Mouse (Mus musculus) heart, postnatal 0 days (tissue): ENCODE results near the gene Pxdc1. TPM values are rescaled to one million over a fixed set of nuclear protein-coding genes. Genes with fewer than 3 reads are reported as not detected.
A peak's percentile ranks its signal among the peaks of the same experiment; 100 is the strongest.

Source experiments
- ATAC-seq: fragments of 200-750 bp; cut with Nextera tagmentation; 2 replicates; pipeline ENCODE4 v1.8.0; 2017; ENCODE audit warnings: low read depth, moderate number of reproducible peaks, moderate library complexity; ENCODE audit not compliant: insufficient read depth
- DNase-seq: peaks from one replicate; pipeline ENCODE4 v3.0.0-alpha.2; 2016; ENCODE audit warnings: low spot score
- H3K27ac ChIP-seq: fragments of 300-500 bp; sonication (generic); 2 replicates; pipeline ENCODE4 v1.5.1; 2014; ENCODE audit warnings: low read depth, mild to moderate bottlenecking
- H3K27me3 ChIP-seq: fragments of 300-500 bp; sonication (generic); 2 replicates; pipeline ENCODE4 v1.6.1; 2014; ENCODE audit warnings: low read length, mixed read lengths; ENCODE audit not compliant: control insufficient read depth, insufficient read depth
- H3K36me3 ChIP-seq: fragments of 300-500 bp; sonication (generic); replicated peaks from 2 replicates; pipeline ENCODE4 v1.6.1; 2014; ENCODE audit warnings: low read length, mixed read lengths; ENCODE audit not compliant: control insufficient read depth, insufficient read depth
- H3K4me1 ChIP-seq: fragments of 300-500 bp; sonication (generic); 2 replicates; pipeline ENCODE4 v1.6.1; 2014; ENCODE audit warnings: antibody characterized with exemption; ENCODE audit not compliant: control insufficient read depth, insufficient read depth
- H3K4me2 ChIP-seq: fragments of 300-500 bp; sonication (generic); 2 replicates; pipeline ENCODE4 v1.6.1; 2014; ENCODE audit warnings: low read depth, mild to moderate bottlenecking, low read length, moderate library complexity
- H3K4me3 ChIP-seq: fragments of 300-500 bp; sonication (generic); 2 replicates; pipeline ENCODE4 v1.5.1; 2014; ENCODE audit warnings: low read depth, low read length
- H3K9ac ChIP-seq: fragments of 300-500 bp; sonication (generic); replicated peaks from 2 replicates; pipeline ENCODE4 v1.6.1; 2014; ENCODE audit warnings: low read depth, low read length, mixed read lengths
- H3K9me3 ChIP-seq: fragments of 300-500 bp; sonication (generic); replicated peaks from 2 replicates; pipeline ENCODE4 v1.6.1; 2016; ENCODE audit warnings: low read length; ENCODE audit not compliant: control insufficient read depth
- CTCF ChIP-seq: IDR thresholded peaks from 2 replicates; pipeline ENCODE4 v1.5.1; 2016; ENCODE audit warnings: antibody characterized with exemption, control low read depth, low read depth
- EP300 ChIP-seq: IDR thresholded peaks from 2 replicates; pipeline ENCODE4 v1.6.1; 2016; ENCODE audit warnings: antibody characterized with exemption, low read depth
- WGBS: fragments of 180-500 bp; shearing (Covaris S2); extraction: QIAGEN DNeasy Blood & Tissue Kit; methylation state at CpG from one replicate; pipeline ENCODE4 v1.1.7; 2014; 5-methylcytosine and 5-hydroxymethylcytosine counted together
- polyA plus RNA-seq: library from polyadenylated mRNA; unstranded; fragments of >200 nt; fragmentation: Nextera tagmentation; extraction: Ambion mirVana; gene quantifications from 2 replicates; pipeline ENCODE4 v1.2.1, GENCODE M21; 2015
- total RNA-seq: library from RNA; depleted of rRNA; stranded (reverse); fragments of >200 nt; gene quantifications from 2 replicates; pipeline ENCODE4 v1.2.3, GENCODE M21; 2014; ENCODE audit warnings: low replicate concordance

Gene Pxdc1
- total and polyA plus RNA-seq, 2 experiments from 2014 or later: 16.5 to 31.2 TPM

DNA sequence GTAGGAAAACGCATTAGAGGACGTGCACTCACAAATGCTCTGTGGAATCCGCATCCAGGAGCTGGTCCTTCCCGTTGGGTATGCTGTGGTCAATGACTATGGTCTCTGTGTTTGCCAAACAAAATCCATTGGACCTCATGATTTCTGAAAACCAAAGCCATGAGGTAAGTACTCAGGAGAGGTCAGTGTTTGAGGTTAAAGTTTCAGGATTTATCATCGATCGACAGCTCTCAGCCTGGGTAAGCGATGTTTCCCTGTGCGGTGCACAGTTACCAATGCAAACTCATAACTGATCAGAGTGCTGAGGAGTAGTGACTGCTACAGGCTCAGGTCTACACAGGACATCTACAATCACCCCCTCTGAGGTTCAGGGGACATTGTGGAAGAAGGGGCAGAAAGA, 23.0 kb downstream of the Pxdc1 start:
- 90% methylated on average over 8 of the region's 8 CpGs for WGBS
- H3K9ac ChIP-seq: no peak overlapping the region
- no peaks in the 10 kb centered on the region for H3K27me3 ChIP-seq
- DNase-seq (no peak), ATAC-seq (no peak)
- no peaks in the 10 kb centered on the region for H3K9me3 ChIP-seq
- H3K4me3 ChIP-seq: no peak overlapping the region
- no peak overlapping the region for H3K27ac ChIP-seq
- no peaks in the 10 kb centered on the region for H3K4me1 ChIP-seq
- peaks cover 36% of the 10 kb centered on the region for H3K36me3 ChIP-seq
- no peak overlapping the region for H3K4me2 ChIP-seq
- TF ChIP-seq EP300 (no peak), CTCF (no peak)

DNA sequence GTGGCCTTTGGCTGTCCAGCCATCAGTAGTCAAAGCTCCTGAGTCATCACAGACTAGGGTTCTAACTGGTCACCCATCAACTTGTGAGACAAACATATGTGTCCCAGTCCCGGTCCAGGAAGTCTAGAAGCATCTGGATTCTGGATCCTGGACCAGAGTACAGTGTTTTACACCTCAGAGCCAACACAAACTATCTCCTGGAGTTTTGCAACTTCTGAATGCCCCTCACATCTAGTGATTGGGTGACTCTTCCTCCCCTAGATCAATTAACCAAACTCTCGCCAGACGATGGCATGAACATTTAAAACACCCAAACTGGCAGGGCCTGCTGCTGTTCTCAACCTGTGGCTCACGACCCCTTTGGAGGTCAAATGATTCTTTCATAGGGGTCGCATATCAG, 23.5 kb downstream of the Pxdc1 start:
- peaks cover 30% of the 10 kb centered on the region for H3K36me3 ChIP-seq
- no peak for TF ChIP-seq CTCF
- H3K4me1 ChIP-seq: no peaks in the 10 kb centered on the region
- H3K27me3 ChIP-seq: no peaks in the 10 kb centered on the region
- no peak overlapping the region for H3K4me2 ChIP-seq
- 89% methylated on average over 5 of the region's 5 CpGs for WGBS
- H3K9ac ChIP-seq: no peak overlapping the region
- H3K9me3 ChIP-seq: no peaks in the 10 kb centered on the region
- no peak overlapping the region for H3K27ac ChIP-seq
- ATAC-seq (no peak), DNase-seq (no peak)
- no peak overlapping the region for H3K4me3 ChIP-seq

DNA sequence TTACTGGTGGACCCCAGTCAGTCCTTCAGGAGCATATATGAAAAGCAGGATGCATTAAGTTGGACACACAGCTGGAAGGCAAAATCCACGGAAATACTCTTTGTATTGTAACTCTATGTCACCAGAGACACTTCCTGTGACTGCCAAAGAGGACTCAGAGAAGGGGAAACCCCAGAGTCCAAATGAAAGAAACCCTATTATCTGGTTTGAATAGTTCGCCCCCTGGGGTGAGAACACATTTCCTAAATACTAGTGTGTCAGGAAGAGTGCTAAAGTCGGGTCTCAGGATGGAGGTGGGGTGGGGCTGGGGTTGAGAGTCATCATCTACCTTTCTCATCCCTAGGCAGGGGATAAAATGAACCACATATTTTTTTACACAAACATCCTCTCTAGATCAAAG, 25.8 kb downstream of the Pxdc1 start:
- H3K4me3 ChIP-seq: no peak overlapping the region
- no peak for DNase-seq
- no peak for ATAC-seq
- WGBS: 41% methylated on average over 3 of the region's 3 CpGs
- no peak overlapping the region for H3K27ac ChIP-seq
- H3K9me3 ChIP-seq: no peaks in the 10 kb centered on the region
- no peak overlapping the region for H3K9ac ChIP-seq
- peaks cover 29% of the 10 kb centered on the region for H3K36me3 ChIP-seq
- no peaks in the 10 kb centered on the region for H3K4me1 ChIP-seq
- no peak for TF ChIP-seq EP300
- TF ChIP-seq CTCF: no peak
- H3K4me2 ChIP-seq: no peak overlapping the region
- no peaks in the 10 kb centered on the region for H3K27me3 ChIP-seq

DNA sequence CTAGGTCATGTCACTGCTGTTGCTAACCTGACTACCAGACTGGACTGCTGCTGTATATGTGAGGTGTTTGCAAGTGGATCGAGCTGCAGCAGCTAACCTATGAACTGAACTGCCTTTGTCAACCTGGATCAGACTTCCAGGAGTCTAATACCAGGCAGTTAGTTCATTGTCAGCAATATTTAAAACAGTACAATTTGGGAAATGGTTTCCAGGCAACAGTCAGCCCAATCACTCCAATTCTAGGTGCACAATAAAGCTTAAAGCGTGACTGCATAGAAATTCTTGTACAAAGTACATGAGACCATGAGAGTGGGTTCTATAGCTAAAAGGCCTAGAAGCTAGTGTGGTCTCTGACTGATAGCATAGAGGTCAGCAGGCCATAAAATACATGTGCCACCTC, 28.9 kb downstream of the Pxdc1 start:
- 80% methylated on average over 2 of the region's 2 CpGs for WGBS

DNA sequence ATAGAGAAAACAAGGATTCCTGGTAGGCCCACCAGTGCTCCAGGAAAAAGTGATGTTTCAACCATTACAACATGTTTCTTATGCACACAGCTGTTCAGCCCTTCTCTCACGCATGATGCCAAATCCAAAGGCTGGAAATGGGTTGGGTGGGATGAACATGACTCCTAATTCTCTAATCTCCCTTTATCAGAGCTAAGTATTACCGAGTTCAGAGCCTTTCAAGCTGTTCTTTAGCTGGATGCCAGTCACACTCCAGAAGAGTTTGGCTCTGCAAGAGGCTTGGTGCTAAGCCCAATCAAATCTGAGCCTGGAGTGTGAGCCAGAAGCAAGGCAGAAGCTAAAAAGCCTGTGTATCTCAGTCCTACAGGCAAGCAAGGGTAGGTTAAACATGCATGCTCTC, 40.9 kb downstream of the Pxdc1 start:
- no peaks in the 10 kb centered on the region for H3K9me3 ChIP-seq
- H3K27me3 ChIP-seq: no peaks in the 10 kb centered on the region
- no peak overlapping the region for H3K4me3 ChIP-seq
- DNase-seq (peak; percentile 22), ATAC-seq (peak; percentile 41; the same call in 1 of the 2 replicates)
- no peak overlapping the region for H3K9ac ChIP-seq
- no peak overlapping the region for H3K4me2 ChIP-seq
- no peaks in the 10 kb centered on the region for H3K36me3 ChIP-seq
- H3K4me1 ChIP-seq: no peaks in the 10 kb centered on the region
- no peak overlapping the region for H3K27ac ChIP-seq
- 49% methylated on average over 2 of the region's 2 CpGs for WGBS
- no peak for TF ChIP-seq CTCF
- TF ChIP-seq EP300: no peak

More for the DNA sequence above, 28.9 kb downstream of the Pxdc1 start:
- H3K27ac ChIP-seq: no peak overlapping the region
- no peaks in the 10 kb centered on the region for H3K9me3 ChIP-seq
- H3K27me3 ChIP-seq: no peaks in the 10 kb centered on the region
- H3K4me3 ChIP-seq: no peak overlapping the region
- H3K4me1 ChIP-seq: no peaks in the 10 kb centered on the region
- ATAC-seq: no peak
- TF ChIP-seq CTCF (no peak), EP300 (no peak)
- no peak for DNase-seq
- no peak overlapping the region for H3K4me2 ChIP-seq
- H3K36me3 ChIP-seq: peaks cover 16% of the 10 kb centered on the region
- no peak overlapping the region for H3K9ac ChIP-seq

DNA sequence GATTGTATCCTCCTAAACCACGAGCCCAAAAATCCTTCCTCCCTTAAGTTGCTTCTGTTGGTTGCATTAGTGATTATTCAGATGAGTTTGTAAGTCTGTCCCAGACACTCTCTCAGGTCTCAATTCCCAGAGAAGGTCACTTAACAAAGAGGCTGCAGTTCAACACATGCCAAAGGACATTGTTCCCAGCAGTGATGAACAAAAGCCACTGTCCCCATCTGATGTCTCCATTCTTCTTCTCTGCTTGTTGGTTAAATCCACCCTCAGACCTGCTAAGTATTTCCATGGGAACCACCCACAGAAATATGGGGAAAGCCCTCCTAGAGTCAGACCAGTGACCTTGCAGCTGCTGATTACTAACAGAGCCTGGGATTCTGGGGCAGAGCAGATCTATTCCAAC, 43.6 kb downstream of the Pxdc1 start:
- H3K9me3 ChIP-seq: no peaks in the 10 kb centered on the region
- DNase-seq: no peak
- no peak overlapping the region for H3K27ac ChIP-seq
- H3K4me3 ChIP-seq: no peak overlapping the region
- WGBS: 70% methylated on average over 1 of the region's 1 CpGs
- no peak overlapping the region for H3K9ac ChIP-seq
- no peaks in the 10 kb centered on the region for H3K27me3 ChIP-seq
- no peaks in the 10 kb centered on the region for H3K36me3 ChIP-seq
- H3K4me2 ChIP-seq: no peak overlapping the region
- TF ChIP-seq CTCF (no peak), EP300 (no peak)
- no peak for ATAC-seq
- H3K4me1 ChIP-seq: no peaks in the 10 kb centered on the region
